Mouse (Mus musculus) CH12.LX (cell line): ENCODE data around the gene Samd14. TPM values are rescaled to one million over a fixed set of nuclear protein-coding genes. Genes with fewer than 3 reads are reported as not detected.

Source experiments
- DNase-seq: peaks from one replicate; pipeline ENCODE4 v3.0.0-alpha.2; 2013; ENCODE audit errors: extremely low read depth
- H3K27ac ChIP-seq: 2 replicates; pipeline ENCODE4 v1.5.1; 2012; ENCODE audit warnings: low read depth, mild to moderate bottlenecking, control low read depth, moderate library complexity; ENCODE audit not compliant: insufficient read depth
- H3K27me3 ChIP-seq: replicated peaks from 2 replicates; pipeline ENCODE3; 2012; ENCODE audit warnings: inconsistent platforms
- H3K36me3 ChIP-seq, 2 experiments: replicated peaks in 1 of 2; 2 replicates each; pipeline versions ENCODE3 to v1.6.1; 2012; ENCODE audit warnings: inconsistent platforms in 1 of 2, low read length in 1 of 2, mild to moderate bottlenecking in 1 of 2, mixed read lengths in 1 of 2, moderate library complexity in 1 of 2; ENCODE audit not compliant: control insufficient read depth in 1 of 2, insufficient read depth in 1 of 2
- H3K4me1 ChIP-seq, 2 experiments: 2 replicates each; pipeline ENCODE4 v1.6.1; 2012; ENCODE audit warnings: inconsistent platforms in 1 of 2, moderate library complexity in 1 of 2; ENCODE audit not compliant: insufficient read depth in 2 of 2, control insufficient read depth in 1 of 2
- H3K4me2 ChIP-seq: 2 replicates; pipeline ENCODE4 v1.6.1; 2012; ENCODE audit warnings: low read depth, mild to moderate bottlenecking, control low read depth; ENCODE audit not compliant: poor library complexity, insufficient read depth, severe bottlenecking
- H3K4me3 ChIP-seq, 3 experiments: fragments of 150-350 bp in 1 of 3; sonication (generic) in 1 of 3; replicated peaks in 1 of 3; 2 replicates each; pipeline versions ENCODE3 to v1.5.1; 2011 to 2012; ENCODE audit warnings: low read depth in 2 of 3, low read length in 2 of 3, mild to moderate bottlenecking in 2 of 3, moderate library complexity in 2 of 3, control low read depth in 1 of 3, improper control_type of control experiment in 1 of 3, inconsistent platforms in 1 of 3, mixed read lengths in 1 of 3; ENCODE audit not compliant: poor library complexity in 1 of 3
- H3K79me2 ChIP-seq: replicated peaks from 2 replicates; pipeline ENCODE4 v1.6.1; 2012; ENCODE audit warnings: mild to moderate bottlenecking, moderate library complexity; ENCODE audit not compliant: control insufficient read depth, poor library complexity, insufficient read depth, severe bottlenecking; ENCODE audit errors: extremely low read depth
- H3K9ac ChIP-seq: 2 replicates; pipeline ENCODE4 v1.6.1; 2012; ENCODE audit warnings: low read depth, mild to moderate bottlenecking, control low read depth, moderate library complexity; ENCODE audit not compliant: insufficient read depth
- H3K9me3 ChIP-seq: replicated peaks from 2 replicates; pipeline ENCODE3; 2012; ENCODE audit warnings: low read length, inconsistent platforms, mixed read lengths
- BHLHE40 ChIP-seq: IDR thresholded peaks from 2 replicates; pipeline ENCODE4 v1.6.1; 2011; ENCODE audit warnings: mild to moderate bottlenecking, low read depth, low read length, improper control_type of control experiment
- E2F4 ChIP-seq: IDR thresholded peaks from 2 replicates; pipeline ENCODE4 v1.6.1; 2011; ENCODE audit warnings: low read depth, low read length, improper control_type of control experiment; ENCODE audit not compliant: insufficient replicate concordance
- EP300 ChIP-seq: IDR thresholded peaks from 2 replicates; pipeline ENCODE4 v1.6.1; 2011; ENCODE audit warnings: low read length, improper control_type of control experiment
- ETS1 ChIP-seq: conservative IDR thresholded peaks from 2 replicates; pipeline ENCODE4 v1.6.1; 2012; ENCODE audit warnings: low read depth, mild to moderate bottlenecking, inconsistent platforms, low read length, improper control_type of control experiment, moderate library complexity
- GABPA ChIP-seq: IDR thresholded peaks from 2 replicates; pipeline ENCODE4 v1.6.1; 2012; ENCODE audit warnings: low read depth, low read length, improper control_type of control experiment, inconsistent platforms; ENCODE audit not compliant: insufficient replicate concordance
- HCFC1 ChIP-seq: IDR thresholded peaks from 2 replicates; pipeline ENCODE4 v1.6.1; 2012; ENCODE audit warnings: low read depth, mild to moderate bottlenecking, inconsistent platforms, low read length, improper control_type of control experiment
- IRF4 ChIP-seq: IDR thresholded peaks from 2 replicates; pipeline ENCODE4 v1.6.1; 2014; ENCODE audit warnings: low read depth, mild to moderate bottlenecking, inconsistent platforms, low read length, improper control_type of control experiment
- JUN ChIP-seq: IDR thresholded peaks from 2 replicates; pipeline ENCODE4 v1.6.1; 2011; ENCODE audit warnings: low read depth, mild to moderate bottlenecking, low read length, improper control_type of control experiment, moderate library complexity; ENCODE audit not compliant: insufficient read depth
- JUND ChIP-seq: conservative IDR thresholded peaks from 2 replicates; pipeline ENCODE4 v1.6.1; 2011; ENCODE audit warnings: low read depth, low read length, improper control_type of control experiment
- KAT2A ChIP-seq: IDR thresholded peaks from 2 replicates; pipeline ENCODE4 v1.6.1; 2012; ENCODE audit warnings: low read length, improper control_type of control experiment, inconsistent platforms; ENCODE audit not compliant: insufficient replicate concordance
- MAFK ChIP-seq: IDR thresholded peaks from 2 replicates; pipeline ENCODE4 v1.6.1; 2011; ENCODE audit warnings: low read length, improper control_type of control experiment; ENCODE audit not compliant: insufficient replicate concordance
- MAX ChIP-seq: IDR thresholded peaks from 2 replicates; pipeline ENCODE4 v1.6.1; 2011; ENCODE audit warnings: low read length, improper control_type of control experiment
- MAZ ChIP-seq: IDR thresholded peaks from 2 replicates; pipeline ENCODE4 v1.6.1; 2012; ENCODE audit warnings: low read depth, mild to moderate bottlenecking, inconsistent platforms, low read length, improper control_type of control experiment, moderate library complexity
- MXI1 ChIP-seq: IDR thresholded peaks from 2 replicates; pipeline ENCODE4 v1.6.1; 2011; ENCODE audit warnings: mild to moderate bottlenecking, low read depth, low read length, improper control_type of control experiment
- NRF1 ChIP-seq: IDR thresholded peaks from 2 replicates; pipeline ENCODE4 v1.6.1; 2014; ENCODE audit warnings: low read depth, mild to moderate bottlenecking, inconsistent platforms, low read length, improper control_type of control experiment, moderate library complexity
- POLR2A ChIP-seq: IDR thresholded peaks from 2 replicates; pipeline ENCODE4 v1.6.1; 2011; ENCODE audit warnings: low read depth, mild to moderate bottlenecking, improper control_type of control experiment, low read length
- POLR2AphosphoS2 ChIP-seq: IDR thresholded peaks from 2 replicates; pipeline ENCODE4 v1.6.1; 2011; ENCODE audit warnings: low read depth, low read length, improper control_type of control experiment
- RAD21 ChIP-seq: IDR thresholded peaks from 2 replicates; pipeline ENCODE4 v1.6.1; 2011; ENCODE audit warnings: low read depth, mild to moderate bottlenecking, low read length, improper control_type of control experiment, moderate library complexity
- RCOR1 ChIP-seq: conservative IDR thresholded peaks from 2 replicates; pipeline ENCODE4 v1.6.1; 2012; ENCODE audit warnings: low read depth, mild to moderate bottlenecking, inconsistent platforms, low read length, improper control_type of control experiment
- SIN3A ChIP-seq: IDR thresholded peaks from 2 replicates; pipeline ENCODE4 v1.6.1; 2012; ENCODE audit warnings: low read length, improper control_type of control experiment, inconsistent platforms
- SMC3 ChIP-seq: IDR thresholded peaks from 2 replicates; pipeline ENCODE4 v1.6.1; 2011; ENCODE audit warnings: low read depth, low read length, improper control_type of control experiment
- TBP ChIP-seq: conservative IDR thresholded peaks from 2 replicates; pipeline ENCODE4 v1.6.1; 2011; ENCODE audit warnings: low read depth, low read length, improper control_type of control experiment
- TCF12 ChIP-seq: IDR thresholded peaks from 2 replicates; pipeline ENCODE4 v1.6.1; 2014; ENCODE audit warnings: low read depth, mild to moderate bottlenecking, inconsistent platforms, low read length, improper control_type of control experiment
- UBTF ChIP-seq: IDR thresholded peaks from 2 replicates; pipeline ENCODE4 v1.6.1; 2012; ENCODE audit warnings: low read depth, mild to moderate bottlenecking, inconsistent platforms, low read length, improper control_type of control experiment, moderate library complexity
- USF2 ChIP-seq: conservative IDR thresholded peaks from 2 replicates; pipeline ENCODE4 v1.6.1; 2011; ENCODE audit warnings: low read depth, low read length, improper control_type of control experiment
- ZNF384 ChIP-seq: IDR thresholded peaks from 2 replicates; pipeline ENCODE4 v1.6.1; 2012; ENCODE audit warnings: low read depth, low read length, improper control_type of control experiment, inconsistent platforms
- dilution Hi-C: fragments of 300-500 bp; cut with MboI; formaldehyde crosslinking; loops from 2 replicates; pipeline ENCODE4 v1.14.3; 2020; ENCODE audit warnings: low sequenced_read_pairs; ENCODE audit not compliant: extremely low pct_unique_long_range_greater_than_20kb, extremely low pct_ligation_motif_present
- in situ Hi-C: fragments of 300-500 bp; cut with MboI; formaldehyde crosslinking; loops from 3 replicates; pipeline ENCODE4 v1.14.3; 2019; ENCODE audit warnings: low sequenced_read_pairs, low pct_ligation_motif_present, low pct_unique_long_range_greater_than_20kb, mixed read lengths
- polyA plus RNA-seq: library from polyadenylated mRNA; unstranded; fragments of >175 nt; gene quantifications from 2 replicates; pipeline ENCODE4 v1.2.1, GENCODE M21; 2012; ENCODE audit warnings: low read depth; ENCODE audit not compliant: insufficient read length
- total RNA-seq, 2 experiments: library from RNA; depleted of rRNA; stranded (reverse); fragments of 300-350 nt in 1 of 2; fragments of >200 nt in 1 of 2; gene quantifications; 2 replicates each; pipeline ENCODE4 v1.2.3; 2012 to 2014

Samd14 gene
- total and polyA plus RNA-seq, 3 experiments: 0.17 TPM; not detected in 2

GRCm38 (mm10) chr11:94971895-94972615 lies 37.6 kb upstream of the Samd14 start:
- TF ChIP-seq KAT2A (no peak), JUN (no peak), RAD21 (no peak), POLR2A (no peak), SIN3A (no peak), ETS1 (peak; percentile 19; the same call in 1 of the 2 replicates), JUND (no peak), GABPA (no peak), MAZ (no peak), UBTF (no peak), MAX (0 out of 2 replicates have a peak, but pooled peaks have one; percentile 44), HCFC1 (no peak), NRF1 (no peak), ZNF384 (no peak), RCOR1 (no peak), IRF4 (no peak; the same call in 1 of the 2 replicates), EP300 (peak; percentile 60; the same call in 1 of the 2 replicates), TBP (no peak), TCF12 (no peak), E2F4 (no peak), BHLHE40 (peak; percentile 69), SMC3 (no peak), MAFK (0 out of 2 replicates have a peak, but pooled peaks have one; percentile 29), MXI1 (no peak), USF2 (no peak), POLR2AphosphoS2 (no peak)
- peak overlapping the region; percentile 54 for H3K4me2 ChIP-seq
- dilution Hi-C loops: no loop called here

More at GRCm38 (mm10) chr11:94971895-94972615, 37.6 kb upstream of the Samd14 start:
- Histone ChIP-seq H3K4me3 (no peak overlapping the region), H3K9me3 (no peaks in the 10 kb centered on the region), H3K9ac (no peak overlapping the region), H3K4me1 (peaks cover 15 to 27% of the 10 kb centered on the region in 2 experiments), H3K36me3 (no peaks in the 10 kb centered on the region), H3K79me2 (no peaks in the 10 kb centered on the region), H3K27me3 (peaks cover 90% of the 10 kb centered on the region), H3K27ac (no peak overlapping the region)
- in situ Hi-C loops: loop anchor here (5.0 kb wide), 1 partner anchor 35 kb away; the partner anchor contains the start of gene Col1a1
- peak; percentile 69 for DNase-seq
